Mouse (Mus musculus) MEL (cell line): ENCODE measurements around the gene Irak2.

Experiments
- EP300 ChIP-seq, 2 experiments: IDR thresholded peaks; 2 replicates each; pipeline ENCODE4 v1.6.1; 2011; ENCODE audit warnings: improper control_type of control experiment in 2 of 2, low read length in 2 of 2, low read depth in 1 of 2, mild to moderate bottlenecking in 1 of 2
- NRF1 ChIP-seq: IDR thresholded peaks from 2 replicates; pipeline ENCODE4 v1.6.1; 2014; ENCODE audit warnings: low read depth, mild to moderate bottlenecking, inconsistent platforms, low read length, improper control_type of control experiment, moderate library complexity; ENCODE audit not compliant: poor library complexity, insufficient read depth, severe bottlenecking
- POLR2A ChIP-seq, 2 experiments: IDR thresholded peaks; 2 replicates each; pipeline ENCODE4 v1.6.1; 2011 to 2012; ENCODE audit warnings: low read length in 2 of 2, mild to moderate bottlenecking in 2 of 2, control low read depth in 1 of 2, improper control_type of control experiment in 1 of 2, low read depth in 1 of 2, moderate library complexity in 1 of 2; ENCODE audit not compliant: control insufficient read depth in 1 of 2, insufficient read depth in 1 of 2, poor library complexity in 1 of 2
- ZC3H11A ChIP-seq: IDR thresholded peaks from 2 replicates; pipeline ENCODE4 v1.6.1; 2012; ENCODE audit warnings: low read depth, mild to moderate bottlenecking, inconsistent platforms, low read length, improper control_type of control experiment

DNA sequence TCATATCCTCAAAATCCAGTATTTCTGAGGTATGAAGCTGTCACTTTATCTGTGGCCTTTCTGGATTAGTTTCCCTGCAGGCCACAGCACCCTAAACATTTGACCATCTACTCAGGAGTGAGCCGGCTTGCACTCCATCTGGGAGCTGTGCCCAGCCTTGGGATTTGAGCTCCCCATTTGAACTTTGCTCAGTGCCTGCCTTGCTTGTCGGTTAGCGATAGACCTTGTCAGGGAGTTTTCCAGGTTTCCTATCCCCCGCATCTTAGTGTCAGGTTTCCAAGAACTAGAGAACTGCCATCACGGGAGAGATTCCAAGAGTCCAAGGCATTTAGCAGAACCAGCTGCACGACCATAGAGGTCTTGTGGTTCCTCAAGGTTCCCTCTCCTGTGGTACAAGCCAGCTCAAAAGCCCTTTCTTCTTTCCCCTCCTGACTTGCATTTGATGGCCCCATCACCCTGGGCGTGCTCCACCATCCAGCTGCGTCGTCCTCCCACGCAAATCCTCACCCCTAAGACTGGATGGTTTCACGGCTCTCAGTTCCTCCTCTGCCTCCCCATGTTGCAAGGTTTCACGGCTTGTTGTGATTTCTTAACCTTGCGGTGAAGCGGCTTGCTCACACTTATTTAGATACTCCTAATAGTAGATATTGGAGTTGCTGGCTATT, 38.9 kb downstream of the Irak2 start:
- TF ChIP-seq POLR2A (IDR thresholded peaks at IDR 0.05; ENCODE audit: control insufficient read depth in 1 of 2, insufficient read depth in 1 of 2, low read depth in 1 of 2, low read length in 2 of 2, poor library complexity in 1 of 2) (no peak), ZC3H11A (no peak), NRF1 (no peak), EP300 (IDR thresholded peaks at IDR 0.05; ENCODE audit: low read depth in 1 of 2, low read length in 2 of 2) (no peak)
